Mouse (Mus musculus) megakaryocyte progenitor cell, adult 5-6 weeks (primary cell): Measurements from ENCODE around the gene Borcs5. TPM values are rescaled to one million over a fixed set of nuclear protein-coding genes. Genes with fewer than 3 reads are reported as not detected.

Source experiments
- ATAC-seq: replicated peaks from 2 replicates; pipeline ENCODE4 v1.8.0; 2016; ENCODE audit warnings: mild to moderate bottlenecking, moderate TSS enrichment, inconsistent platforms; ENCODE audit not compliant: poor library complexity
- total RNA-seq, 2 experiments: library from RNA; stranded (forward) in 1 of 2; stranded (reverse) in 1 of 2; fragments of 157-497, 149-512 nt in 1 of 2; fragments of 200-1000 nt in 1 of 2; gene quantifications; 2 replicates each; pipeline versions ENCODE4 v1.2.3 to v1.2.4; 2015 to 2017

Gene Borcs5
- total RNA-seq (2015) (11.5 and 12.8 TPM in 2 replicates), total RNA-seq (2017) (8.3 and 8.7 TPM in 2 replicates)

DNA sequence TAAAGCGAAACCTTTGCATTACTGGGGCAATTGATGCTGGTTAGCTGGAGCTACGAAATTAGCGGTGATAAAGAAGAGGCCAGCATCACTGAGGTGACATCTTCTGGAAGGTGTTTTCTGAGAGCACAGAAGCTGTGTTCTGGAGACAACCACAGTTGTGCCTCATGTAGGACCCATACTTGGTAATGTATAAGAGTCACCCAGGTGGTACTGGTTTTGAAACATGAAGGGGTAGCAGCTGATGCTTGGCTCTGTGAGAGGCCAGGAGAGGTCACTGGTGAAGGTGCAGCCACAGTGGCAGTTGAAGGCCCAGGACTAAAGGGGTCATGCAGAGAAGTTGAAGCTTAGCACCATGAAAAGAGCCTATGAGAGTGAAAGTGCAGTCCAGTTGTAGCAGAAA lies at the start of gene Borcs5:
Gene Borcs5, plus strand, starts transcription at position 301 of the 400 bp plus-strand sequence.
- no peak for ATAC-seq

DNA sequence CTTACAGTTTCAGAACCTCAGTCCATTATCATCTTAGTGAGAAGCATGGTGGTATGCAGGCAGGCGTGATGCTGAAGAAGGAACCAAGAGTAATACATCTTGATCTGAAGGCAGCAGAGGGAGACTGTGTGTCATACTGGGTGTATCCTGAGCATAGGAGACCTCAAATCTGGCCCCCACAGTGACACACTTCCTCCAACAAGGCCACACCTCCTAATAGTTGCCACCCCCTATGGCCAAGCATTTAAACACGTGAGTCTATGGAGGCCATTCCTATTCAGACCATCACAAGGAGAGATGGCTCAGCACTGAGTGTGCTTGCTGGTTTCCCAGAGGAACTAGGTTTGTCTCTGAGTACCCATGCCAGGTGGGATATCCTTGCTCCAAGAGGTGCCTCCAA lies 47.7 kb upstream of the Borcs5 start:
- no peak for ATAC-seq

DNA sequence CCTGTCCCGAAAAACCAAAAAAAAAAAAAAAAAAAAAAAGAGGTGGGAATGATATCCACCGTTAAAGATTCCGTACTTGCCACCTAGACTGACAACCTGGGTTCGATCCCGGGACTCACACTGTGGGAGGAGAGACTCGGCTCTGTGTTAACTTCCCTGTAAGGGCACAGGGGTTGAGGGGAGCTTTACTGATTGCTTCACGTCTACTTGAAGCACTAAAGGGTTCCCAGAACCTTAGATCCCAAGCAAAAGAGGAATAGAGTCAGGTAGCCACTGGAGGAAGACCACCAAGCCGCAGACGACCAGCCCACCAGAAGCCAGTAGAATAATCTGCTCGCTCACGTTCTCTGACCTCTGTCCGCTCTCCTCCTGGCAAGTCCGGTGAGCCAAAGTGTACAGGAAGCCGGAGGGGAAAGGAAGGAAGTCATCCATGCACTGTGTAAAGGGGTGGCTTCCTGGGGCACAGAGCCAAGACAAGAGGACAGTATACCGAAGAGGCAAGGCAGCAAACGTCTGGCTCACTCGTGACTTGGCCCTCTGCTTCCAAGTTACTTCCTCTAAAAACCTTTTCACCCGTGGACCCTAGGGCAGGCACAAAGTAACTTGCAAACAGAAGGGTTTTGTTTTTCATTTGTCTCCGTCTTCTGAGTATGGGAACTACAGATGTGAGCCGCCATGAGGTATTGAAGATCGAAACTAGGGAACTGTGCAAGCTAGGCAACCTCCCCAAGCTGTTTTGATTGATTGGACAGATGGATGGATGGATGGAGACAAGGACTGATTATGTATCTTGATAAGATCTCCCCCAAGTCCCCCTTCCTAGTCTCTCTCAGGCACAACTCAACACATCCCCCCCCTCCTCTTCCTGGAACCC lies 44.5 kb upstream of the Borcs5 start:
- peak; percentile 83 for ATAC-seq

- ATAC-seq: no peak
Observed at GRCm38 (mm10) chr6:134597651-134598229, 41.6 kb upstream of the Borcs5 start.

- ATAC-seq: no peak
Observed at GRCm38 (mm10) chr6:134599239-134599638, 40.1 kb upstream of the Borcs5 start.

DNA sequence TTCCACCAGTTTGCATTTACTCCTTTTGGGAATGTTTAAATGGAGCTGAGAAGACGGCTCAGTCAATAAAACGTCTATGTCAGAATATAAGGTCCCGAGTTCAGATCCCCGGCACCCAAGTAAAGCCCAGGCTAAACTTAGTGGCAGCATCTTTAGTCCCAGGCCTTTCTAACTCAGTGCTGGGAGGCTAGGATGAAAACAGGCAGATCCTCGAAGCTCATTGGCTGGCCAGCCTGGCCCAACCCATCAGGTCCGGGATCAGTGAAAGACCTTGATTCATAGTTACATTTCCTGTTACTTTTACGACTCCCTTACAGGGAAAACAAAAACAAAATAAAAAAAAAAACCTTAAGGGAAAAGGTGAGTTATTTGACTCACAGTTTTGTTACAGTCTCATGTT lies 38.2 kb upstream of the Borcs5 start:
- no peak for ATAC-seq

GRCm38 (mm10) chr6:134601766-134602165 lies 37.5 kb upstream of the Borcs5 start:
- ATAC-seq: no peak

GRCm38 (mm10) chr6:134602371-134603003 lies 36.8 kb upstream of the Borcs5 start:
- ATAC-seq: no peak

- no peak for ATAC-seq
Observed at GRCm38 (mm10) chr6:134605196-134605595, 34.1 kb upstream of the Borcs5 start.

DNA sequence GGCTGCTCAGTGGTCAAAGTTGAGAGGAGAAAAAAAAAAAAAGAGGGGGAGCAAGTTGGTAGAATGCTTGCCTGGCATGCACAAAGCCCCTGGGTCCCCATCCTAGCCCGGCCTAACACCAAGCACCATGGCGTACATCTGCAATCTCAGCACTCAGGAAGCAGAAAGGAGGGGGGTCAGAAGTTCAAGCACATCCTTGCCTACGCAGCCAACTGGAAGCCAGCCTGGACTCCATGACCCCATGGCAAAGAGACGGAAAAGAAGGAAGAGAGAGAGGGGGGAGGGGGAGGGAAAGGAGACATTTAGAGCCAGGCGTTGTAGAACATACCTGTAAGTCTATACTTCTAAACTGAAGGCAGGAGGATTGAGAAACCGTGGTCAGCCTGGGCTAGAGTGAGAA lies 32.8 kb upstream of the Borcs5 start:
- no peak for ATAC-seq

DNA sequence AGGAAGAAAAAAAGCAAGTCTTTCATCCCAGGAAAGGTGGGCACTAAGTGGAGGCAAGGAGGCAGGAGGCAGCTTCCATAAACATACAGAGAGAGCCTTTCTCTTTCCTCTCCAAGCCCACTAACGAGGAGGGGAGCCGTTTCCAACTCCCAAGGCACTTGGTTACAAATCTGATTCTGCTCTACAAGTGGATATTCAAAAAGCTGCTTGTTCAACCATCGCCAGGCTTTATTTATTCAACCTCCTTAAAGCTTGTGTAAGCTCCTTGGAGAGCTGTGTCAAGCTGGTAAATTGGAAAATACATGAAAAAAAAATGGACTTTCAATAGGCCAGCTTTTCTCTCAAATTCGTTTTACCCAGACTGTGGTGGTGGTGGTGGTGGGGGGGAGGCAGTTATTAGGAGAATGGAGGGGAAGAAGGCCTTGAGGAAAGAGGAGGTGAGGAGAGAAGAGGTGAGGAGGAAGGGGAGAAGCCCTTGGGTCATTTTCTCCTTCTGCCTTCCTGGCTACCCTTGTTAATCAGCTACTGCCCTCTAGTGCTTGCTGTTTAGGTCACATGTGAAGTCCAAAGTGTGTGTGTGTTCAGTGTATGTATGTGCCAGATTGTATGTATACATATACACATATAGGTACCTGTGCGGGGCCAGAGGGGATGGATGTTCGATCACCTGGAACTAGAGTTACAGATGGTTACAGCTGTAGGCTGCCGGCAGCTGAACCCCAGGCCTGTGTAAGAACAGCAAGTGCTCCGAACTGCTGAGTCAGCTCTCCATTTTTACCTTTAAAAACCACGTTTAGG lies 32.2 kb upstream of the Borcs5 start:
- peak; percentile 91 for ATAC-seq

- ATAC-seq: no peak
Observed at GRCm38 (mm10) chr6:134610380-134610779, 28.9 kb upstream of the Borcs5 start.

DNA sequence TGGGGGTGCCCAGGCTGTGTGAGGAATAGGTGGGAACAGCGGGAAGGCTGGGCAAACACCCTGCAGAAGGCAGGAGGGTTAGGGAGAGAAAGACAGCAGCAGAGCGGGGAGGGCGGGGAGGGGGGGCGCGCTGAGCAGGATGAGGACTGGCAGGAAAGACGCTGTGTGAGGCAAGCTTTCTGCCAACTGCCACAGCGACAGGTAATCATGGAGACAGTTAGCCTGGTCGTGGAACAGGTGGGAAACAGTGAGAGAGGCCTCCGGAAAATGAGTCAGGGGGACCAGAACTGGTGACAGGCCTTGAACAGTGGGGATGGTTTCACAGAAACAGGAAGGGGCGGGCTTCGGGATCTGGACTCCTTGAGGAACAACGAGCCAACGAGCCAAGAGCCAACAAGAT lies 27.4 kb upstream of the Borcs5 start:
- no peak for ATAC-seq

- 0 out of 2 replicates have a peak, but pooled peaks have one; percentile 0 for ATAC-seq
Observed at GRCm38 (mm10) chr6:134614322-134614721, 25.0 kb upstream of the Borcs5 start.

DNA sequence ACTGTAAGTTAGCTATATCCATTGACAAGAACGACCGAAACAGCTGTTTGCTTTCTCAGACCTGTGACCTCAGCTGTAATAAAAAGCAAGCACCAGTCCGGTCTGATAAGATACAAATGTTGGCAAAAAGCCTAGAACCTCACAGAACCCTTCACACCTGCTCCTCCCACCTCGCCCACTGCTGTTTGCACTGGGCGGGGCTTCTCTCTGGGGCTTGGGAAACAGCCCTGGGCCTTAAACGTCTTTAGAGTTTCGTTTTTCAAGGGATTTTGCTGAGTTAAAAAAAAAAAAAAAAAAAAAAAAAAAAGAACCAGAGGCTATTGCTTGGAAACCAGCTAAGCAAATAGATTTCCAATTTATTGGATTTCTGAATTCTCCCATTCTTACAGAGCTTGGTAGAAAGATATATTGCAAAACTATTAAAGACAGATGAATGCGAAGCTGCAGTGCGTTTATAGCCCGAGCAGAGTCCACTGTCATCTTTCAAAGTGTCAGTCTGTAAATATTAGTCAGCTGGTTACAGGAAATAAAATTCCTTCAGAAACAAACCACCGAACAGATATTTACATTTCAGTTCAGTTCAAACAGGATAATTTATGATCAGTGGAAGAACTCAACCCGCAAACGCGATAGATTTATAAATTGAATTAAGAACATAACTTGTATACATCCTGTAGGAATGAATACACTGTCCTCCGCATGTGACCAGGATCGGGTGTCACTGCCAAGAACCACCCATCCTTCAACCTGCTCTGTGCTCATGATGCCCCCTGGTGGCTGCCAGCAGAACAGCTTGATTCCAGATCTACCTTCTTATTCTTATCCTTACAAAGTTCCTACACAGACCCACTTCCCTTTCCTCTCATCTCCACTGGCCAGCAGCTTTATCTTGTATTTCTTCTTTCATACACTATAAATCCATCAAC lies 24.3 kb upstream of the Borcs5 start:
- peak; percentile 89 for ATAC-seq

DNA sequence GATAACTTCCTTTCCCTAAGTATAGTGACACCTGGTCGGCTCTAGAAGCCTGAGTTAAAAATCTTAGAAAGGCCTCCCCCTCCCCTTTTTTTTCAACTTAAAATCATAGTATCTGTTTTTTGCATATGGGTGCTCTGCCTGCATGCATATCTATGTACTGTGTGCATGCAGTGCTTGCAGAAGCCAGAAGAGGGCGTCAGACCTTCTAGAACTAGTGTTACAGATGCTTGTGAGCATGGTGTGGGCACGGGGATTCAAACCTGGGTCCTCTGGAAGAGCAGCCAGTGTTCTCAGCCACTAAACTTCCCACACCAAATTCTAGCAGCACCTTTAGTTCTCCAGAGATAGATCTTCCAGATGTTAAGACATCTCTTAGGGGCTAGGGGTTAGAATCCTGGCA lies 21.7 kb upstream of the Borcs5 start:
- ATAC-seq: no peak

GRCm38 (mm10) chr6:134620129-134620528 lies 19.2 kb upstream of the Borcs5 start:
- no peak for ATAC-seq

GRCm38 (mm10) chr6:134620846-134621551 lies 18.3 kb upstream of the Borcs5 start:
- ATAC-seq: peak; percentile 85

- ATAC-seq: no peak
Observed at GRCm38 (mm10) chr6:134621552-134621949, 17.8 kb upstream of the Borcs5 start.
